Mouse (Mus musculus): Measurements from ENCODE around the gene Eif2b5. TPM values are rescaled to one million over a fixed set of nuclear protein-coding genes. Genes with fewer than 3 reads are reported as not detected.

Gene Eif2b5
- polyA plus RNA-seq, 1 experiment from 2014 or later: 158 TPM

GRCm38 (mm10) chr16:20493452-20493851 lies 5.2 kb upstream of the Eif2b5 start:
- WGBS: 83% methylated on average over 2 of the region's 2 CpGs
- H3K27ac ChIP-seq: no peak overlapping the region

DNA sequence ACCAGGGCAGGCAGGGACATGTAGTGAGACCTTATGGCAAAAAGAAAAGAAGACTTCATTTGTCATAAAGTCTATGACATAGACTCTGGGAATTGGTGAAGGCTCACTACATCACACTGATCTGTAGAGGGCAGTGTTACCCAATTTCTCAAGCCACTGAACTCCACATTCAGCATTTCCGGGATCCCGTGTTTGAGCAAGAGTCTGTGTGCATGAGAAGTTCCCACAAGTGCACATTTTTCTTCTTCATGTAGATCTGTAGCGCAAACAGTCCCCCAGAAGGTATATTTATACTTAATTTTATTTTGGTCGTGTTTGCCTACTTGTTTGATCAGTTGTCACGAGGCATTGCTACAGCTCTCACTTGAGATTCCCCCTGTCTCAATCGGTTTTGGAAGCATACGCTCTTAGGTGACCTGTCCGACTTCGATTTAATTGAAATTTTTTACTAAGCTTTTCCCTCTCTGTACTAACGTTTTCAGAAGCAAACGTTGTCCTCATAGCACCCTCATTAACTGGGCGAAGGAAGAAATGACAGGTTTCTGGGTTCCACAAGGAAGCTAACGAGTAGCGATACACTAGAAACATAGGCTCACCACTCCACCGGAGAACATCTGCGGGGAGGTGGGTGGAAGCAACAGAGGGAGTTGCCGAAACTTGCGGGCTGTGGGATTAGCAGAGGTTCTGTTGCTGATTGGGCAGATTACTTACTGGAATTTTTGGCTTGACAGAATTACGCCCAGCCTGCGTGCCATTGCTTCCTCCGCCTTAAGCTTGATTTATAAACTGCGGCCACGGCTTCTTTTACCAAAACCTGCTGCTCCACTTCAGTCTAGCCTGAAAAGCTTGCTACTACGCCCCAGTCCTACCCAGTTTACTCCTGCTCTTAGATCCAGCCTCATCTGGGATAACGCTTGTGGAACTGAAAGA lies 1.7 kb upstream of the Eif2b5 start:
- H3K27me3 ChIP-seq (ENCODE audit: poor library complexity, severe bottlenecking): peaks cover 15% of the 10 kb centered on the region
- H3K36me3 ChIP-seq (replicated peaks): peaks cover 19% of the 10 kb centered on the region
- H3K27ac ChIP-seq: no peak overlapping the region
- peak; percentile 46 for DNase-seq (ENCODE audit: extremely low spot score, low spot score)
- no peaks in the 10 kb centered on the region for H3K9me3 ChIP-seq
- peak overlapping the region; percentile 48 for H3K4me3 ChIP-seq
- peaks cover 26% of the 10 kb centered on the region for H3K4me1 ChIP-seq
- 23% methylated on average over 25 of the region's 25 CpGs for WGBS

More at GRCm38 (mm10) chr16:20493452-20493851, 5.2 kb upstream of the Eif2b5 start:
- Histone ChIP-seq H3K9me3 (no peaks in the 10 kb centered on the region), H3K4me3 (no peak overlapping the region), H3K4me1 (peaks cover 16% of the 10 kb centered on the region), H3K27me3 (ENCODE audit: poor library complexity, severe bottlenecking) (peaks cover 15% of the 10 kb centered on the region), H3K36me3 (replicated peaks) (no peaks in the 10 kb centered on the region)
- no peak for DNase-seq (ENCODE audit: extremely low spot score, low spot score)

DNA sequence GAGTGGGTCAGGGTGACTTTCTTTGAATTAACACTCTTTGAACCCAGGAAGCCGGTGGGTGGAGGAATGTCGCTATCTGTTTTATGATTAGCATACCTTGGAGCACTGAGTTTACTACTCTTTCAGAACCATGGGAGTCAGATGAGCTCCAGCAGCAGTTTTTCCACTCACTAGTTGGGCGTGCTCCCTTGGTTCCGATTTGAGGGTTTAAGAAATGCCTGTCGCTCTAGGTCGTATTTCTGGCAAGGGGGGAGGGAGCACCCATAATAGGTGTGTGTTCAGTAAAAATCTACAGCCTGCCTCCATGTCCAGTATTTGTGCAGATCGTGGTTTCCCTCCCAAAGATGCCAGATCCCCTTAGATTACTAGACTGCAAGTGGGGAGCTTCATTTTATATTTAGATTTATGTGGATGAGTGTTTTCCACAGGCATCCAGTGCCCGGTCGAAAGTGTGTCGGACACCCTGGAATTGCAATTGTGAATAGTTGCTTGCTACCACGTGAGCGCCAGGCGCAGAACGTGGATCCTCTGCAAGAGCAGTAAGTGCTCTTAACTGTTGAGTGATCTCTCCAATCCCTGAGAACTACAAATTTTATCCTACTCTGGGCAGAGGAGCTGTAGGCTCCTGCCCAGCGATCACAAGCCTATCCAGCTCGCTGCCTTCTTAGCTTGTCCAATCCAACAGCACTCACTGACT lies 489 bp upstream of the Eif2b5 start:
- peak; percentile 15 for DNase-seq (ENCODE audit: extremely low spot score, low spot score)

DNA sequence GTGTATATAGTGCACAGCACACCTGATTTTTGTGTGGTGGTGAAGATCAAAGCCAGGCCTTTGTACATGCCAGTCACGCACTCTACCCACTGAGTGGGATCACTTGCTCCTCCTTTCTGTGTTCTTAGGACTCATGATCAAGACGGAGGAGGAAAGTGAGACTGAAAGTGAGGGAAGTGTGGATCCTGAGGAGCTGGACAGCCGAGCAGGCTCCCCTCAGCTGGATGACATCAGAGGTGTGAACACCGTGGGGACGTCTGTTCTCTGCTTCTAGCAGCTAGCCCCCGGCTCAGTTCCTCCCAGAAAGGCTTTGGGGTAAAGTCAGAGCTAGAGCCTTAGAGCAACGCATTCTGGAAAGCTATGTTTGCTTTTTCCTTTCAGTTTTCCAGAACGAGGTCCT lies 7.4 kb downstream of the Eif2b5 start:
- DNase-seq (ENCODE audit: extremely low spot score, low spot score): no peak
- H3K4me1 ChIP-seq: no peaks in the 10 kb centered on the region
- 97% methylated on average over 8 of the region's 8 CpGs for WGBS
- H3K27me3 ChIP-seq (ENCODE audit: poor library complexity, severe bottlenecking): no peaks in the 10 kb centered on the region
- peaks cover 100% of the 10 kb centered on the region for H3K36me3 ChIP-seq (replicated peaks)
- H3K9me3 ChIP-seq: no peaks in the 10 kb centered on the region
- H3K4me3 ChIP-seq: no peak overlapping the region
- H3K27ac ChIP-seq: no peak overlapping the region

More for the DNA sequence above, 489 bp upstream of the Eif2b5 start:
- 15% methylated on average over 16 of the region's 16 CpGs for WGBS
- Histone ChIP-seq H3K27me3 (ENCODE audit: poor library complexity, severe bottlenecking) (peaks cover 15% of the 10 kb centered on the region), H3K4me3 (peak overlapping the region; percentile 86), H3K27ac (peak overlapping the region; percentile 93; the same call in 1 of the 2 replicates), H3K9me3 (no peaks in the 10 kb centered on the region), H3K36me3 (replicated peaks) (peaks cover 31% of the 10 kb centered on the region), H3K4me1 (peaks cover 26% of the 10 kb centered on the region)

DNA sequence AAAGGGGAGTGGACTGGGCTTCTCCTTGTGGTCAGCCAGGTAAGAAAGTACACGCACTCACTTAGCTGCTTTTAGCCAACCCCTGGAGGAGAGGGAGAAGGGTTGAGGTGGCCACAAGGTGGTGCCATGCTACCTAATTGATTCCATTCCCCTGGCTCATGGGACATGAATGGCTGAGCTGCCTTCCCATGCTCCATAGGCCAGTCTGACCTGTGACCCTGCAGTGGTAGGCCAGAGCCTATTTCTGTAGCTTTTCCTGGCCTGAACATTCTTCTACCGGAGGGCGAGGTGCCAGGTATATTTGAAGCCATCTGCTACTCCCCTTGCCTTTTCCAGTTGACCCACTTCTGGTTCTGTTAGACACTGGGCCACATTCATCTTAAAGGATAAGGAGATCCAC lies 10.7 kb downstream of the Eif2b5 start:
- no peaks in the 10 kb centered on the region for H3K27me3 ChIP-seq (ENCODE audit: poor library complexity, severe bottlenecking)
- 83% methylated on average over 3 of the region's 3 CpGs for WGBS
- no peaks in the 10 kb centered on the region for H3K4me1 ChIP-seq
- H3K27ac ChIP-seq: no peak overlapping the region
- no peaks in the 10 kb centered on the region for H3K9me3 ChIP-seq
- H3K36me3 ChIP-seq (replicated peaks): peaks cover 74% of the 10 kb centered on the region
- H3K4me3 ChIP-seq: no peak overlapping the region
- peak; percentile 21 for DNase-seq (ENCODE audit: extremely low spot score, low spot score)

DNA sequence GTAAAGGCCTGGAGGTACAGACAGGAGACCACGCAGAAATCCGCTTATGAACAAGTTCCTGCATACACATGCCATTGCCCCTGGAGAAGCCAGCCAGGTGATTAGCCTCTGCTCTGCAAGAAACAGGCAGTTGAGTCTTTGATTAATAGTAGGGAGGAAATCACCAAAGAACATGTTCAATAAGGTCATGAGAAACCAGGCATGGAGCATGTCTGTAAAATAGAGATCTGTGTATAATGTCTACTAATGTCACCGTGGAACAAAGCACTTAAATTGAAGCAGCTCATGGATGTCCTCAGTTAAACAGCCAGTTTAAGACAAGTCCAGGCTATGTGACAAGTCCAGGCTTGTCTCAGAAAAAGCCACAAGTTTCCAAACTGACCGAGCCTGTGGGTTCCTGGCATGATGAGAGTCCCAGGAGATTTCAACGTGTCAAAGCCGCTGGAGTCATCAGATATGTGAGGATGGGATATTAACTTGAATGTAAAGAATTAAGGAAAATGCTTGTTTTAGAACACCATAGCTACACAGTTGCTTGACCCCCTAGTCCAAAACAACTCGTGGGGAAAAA lies 12.7 kb downstream of the Eif2b5 start:
- Histone ChIP-seq H3K9me3 (no peaks in the 10 kb centered on the region), H3K27me3 (ENCODE audit: poor library complexity, severe bottlenecking) (no peaks in the 10 kb centered on the region), H3K4me3 (no peak overlapping the region), H3K36me3 (replicated peaks) (peaks cover 54% of the 10 kb centered on the region), H3K4me1 (peaks cover 5% of the 10 kb centered on the region), H3K27ac (no peak overlapping the region)
- no peak for DNase-seq (ENCODE audit: extremely low spot score, low spot score)
- WGBS: 90% methylated on average over 7 of the region's 7 CpGs

DNA sequence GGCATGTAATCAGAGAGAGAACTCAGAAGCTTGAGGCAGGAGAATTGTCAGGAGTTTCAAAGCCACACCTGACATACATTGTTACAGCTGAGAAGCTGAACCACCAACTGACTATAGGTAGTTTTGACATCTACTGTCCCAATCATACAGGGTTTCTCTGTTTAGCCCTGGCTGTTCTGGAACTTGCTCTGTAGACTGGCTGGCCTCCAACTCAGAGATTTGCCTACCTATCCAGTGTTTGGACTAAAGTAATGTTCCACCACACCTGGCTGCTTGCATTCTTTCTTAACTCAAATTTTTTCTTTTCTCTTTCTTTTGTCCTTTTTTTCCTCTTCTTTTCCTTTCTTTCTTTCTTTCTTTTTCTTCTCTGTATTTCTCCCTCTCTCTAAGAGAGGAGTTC lies 17.4 kb downstream of the Eif2b5 start:
- Histone ChIP-seq H3K27ac (peak overlapping the region; percentile 97), H3K36me3 (replicated peaks) (peaks cover 27% of the 10 kb centered on the region), H3K27me3 (ENCODE audit: poor library complexity, severe bottlenecking) (no peaks in the 10 kb centered on the region), H3K4me1 (peaks cover 34% of the 10 kb centered on the region), H3K4me3 (peak overlapping the region; percentile 92), H3K9me3 (no peaks in the 10 kb centered on the region)
- no peak for DNase-seq (ENCODE audit: extremely low spot score, low spot score)

DNA sequence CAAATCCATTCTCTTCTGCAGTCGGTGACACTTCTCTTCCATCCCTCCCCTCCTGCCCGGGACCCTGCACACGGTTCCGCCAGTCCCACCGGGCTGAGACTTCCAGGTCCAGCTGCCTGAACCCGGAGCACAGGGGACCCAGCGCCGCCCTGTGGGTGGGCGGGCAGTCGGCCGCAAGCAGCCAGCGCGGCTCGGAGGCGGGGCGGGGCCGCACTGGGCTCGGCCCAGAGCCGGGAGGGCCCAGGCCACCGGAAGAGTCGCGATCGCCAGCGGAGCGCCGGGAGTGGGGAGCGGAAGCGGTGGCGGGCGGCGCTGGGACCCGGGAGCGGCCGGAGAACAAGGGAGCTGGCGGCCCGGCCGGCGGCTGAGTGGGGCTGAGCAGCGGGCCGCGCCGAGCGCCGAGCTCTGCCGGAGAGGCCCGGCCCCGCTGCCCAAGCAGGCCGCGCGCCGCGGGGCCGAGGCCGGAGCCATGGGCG lies 18.1 kb downstream of the Eif2b5 start, which contains the start of gene Dvl3:
Gene Dvl3 (plus strand): TSS at position 257 of the 476 bp plus-strand sequence.
- Histone ChIP-seq H3K36me3 (replicated peaks) (peaks cover 27% of the 10 kb centered on the region), H3K4me1 (peaks cover 34% of the 10 kb centered on the region), H3K9me3 (no peaks in the 10 kb centered on the region), H3K27me3 (ENCODE audit: poor library complexity, severe bottlenecking) (no peaks in the 10 kb centered on the region), H3K27ac (peak within 1 kb of the TSS; percentile 97), H3K4me3 (peak within 1 kb of the TSS; percentile 92)
- peak; percentile 90 for DNase-seq (ENCODE audit: extremely low spot score, low spot score)
- WGBS: 0% methylated on average over 55 of the region's 55 CpGs

- Histone ChIP-seq H3K27me3 (ENCODE audit: poor library complexity, severe bottlenecking) (no peaks in the 10 kb centered on the region), H3K36me3 (replicated peaks) (peaks cover 32% of the 10 kb centered on the region), H3K27ac (peak overlapping the region; percentile 97), H3K4me3 (peak overlapping the region; percentile 92), H3K9me3 (no peaks in the 10 kb centered on the region), H3K4me1 (peaks cover 34% of the 10 kb centered on the region)
- DNase-seq (ENCODE audit: extremely low spot score, low spot score): no peak
- WGBS: under 1% methylated on average over 26 of the region's 26 CpGs
These were observed 18.6 kb downstream of the Eif2b5 start for GRCm38 (mm10) chr16:20517216-20517615.

GRCm38 (mm10) chr16:20517701-20518374 lies 19.2 kb downstream of the Eif2b5 start:
- Histone ChIP-seq H3K9me3 (no peaks in the 10 kb centered on the region), H3K4me1 (peaks cover 34% of the 10 kb centered on the region), H3K27me3 (ENCODE audit: poor library complexity, severe bottlenecking) (no peaks in the 10 kb centered on the region), H3K27ac (peak overlapping the region; percentile 97), H3K36me3 (replicated peaks) (peaks cover 35% of the 10 kb centered on the region), H3K4me3 (peak overlapping the region; percentile 92)
- WGBS: 3% methylated on average over 6 of the region's 6 CpGs
- peak; percentile 61 for DNase-seq (ENCODE audit: extremely low spot score, low spot score)

GRCm38 (mm10) chr16:20523886-20524285 lies 25.3 kb downstream of the Eif2b5 start:
- Histone ChIP-seq H3K27me3 (ENCODE audit: poor library complexity, severe bottlenecking) (no peaks in the 10 kb centered on the region), H3K36me3 (replicated peaks) (peaks cover 95% of the 10 kb centered on the region), H3K9me3 (no peaks in the 10 kb centered on the region), H3K27ac (no peak overlapping the region), H3K4me3 (no peak overlapping the region), H3K4me1 (peaks cover 11% of the 10 kb centered on the region)
- WGBS: 80% methylated on average over 10 of the region's 10 CpGs
- no peak for DNase-seq (ENCODE audit: extremely low spot score, low spot score)

GRCm38 (mm10) chr16:20528779-20529178 lies 30.2 kb downstream of the Eif2b5 start:
- no peak overlapping the region for H3K4me3 ChIP-seq
- H3K36me3 ChIP-seq (replicated peaks): peaks cover 98% of the 10 kb centered on the region
- no peaks in the 10 kb centered on the region for H3K9me3 ChIP-seq
- WGBS: 91% methylated on average over 5 of the region's 5 CpGs
- H3K27ac ChIP-seq: no peak overlapping the region
- DNase-seq (ENCODE audit: extremely low spot score, low spot score): no peak
- no peaks in the 10 kb centered on the region for H3K27me3 ChIP-seq (ENCODE audit: poor library complexity, severe bottlenecking)
- H3K4me1 ChIP-seq: no peaks in the 10 kb centered on the region; the same call in 1 of the 2 replicates
